Mouse (Mus musculus): ENCODE measurements around the gene Nup54. TPM values are rescaled to one million over a fixed set of nuclear protein-coding genes. Genes with fewer than 3 reads are reported as not detected.

Gene Nup54
- polyA plus RNA-seq, 1 experiment: 13.4 TPM

DNA sequence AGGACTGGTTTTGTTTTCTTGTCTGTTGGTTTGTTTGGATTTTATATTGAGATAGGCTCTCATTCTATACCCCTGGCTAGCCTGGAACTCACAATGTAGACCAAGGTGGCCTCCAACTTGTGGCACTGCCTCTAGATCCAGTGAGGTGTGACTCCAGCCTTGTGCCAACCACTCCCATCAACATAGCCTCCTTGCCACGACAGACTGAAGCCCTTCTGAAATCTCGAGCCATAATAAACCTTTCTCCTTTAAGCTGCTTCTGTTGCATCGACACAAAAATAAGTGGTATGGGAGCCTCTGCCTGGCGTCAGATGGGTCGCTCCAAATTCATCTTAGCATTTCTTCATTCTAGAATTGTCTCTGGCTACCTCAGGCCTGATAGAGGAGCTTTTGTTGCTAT, 11.7 kb upstream of the Nup54 start:
- no peaks in the 10 kb centered on the region for H3K27me3 ChIP-seq (ENCODE audit: control insufficient read depth, insufficient read depth, insufficient read length)
- H3K36me3 ChIP-seq (ENCODE audit: control insufficient read depth, insufficient read depth): peaks cover 20% of the 10 kb centered on the region
- no peak overlapping the region for H3ac ChIP-seq (ENCODE audit: control insufficient read depth, insufficient read length, low read depth)
- no peaks in the 10 kb centered on the region for H3K79me2 ChIP-seq (ENCODE audit: control insufficient read depth, insufficient read depth)
- H3K79me3 ChIP-seq (ENCODE audit: low read depth): no peaks in the 10 kb centered on the region
- H3K4me3 ChIP-seq (ENCODE audit: insufficient read depth, poor library complexity, severe bottlenecking): no peak overlapping the region
- TF ChIP-seq USF1 (IDR thresholded peaks at IDR 0.05; ENCODE audit: low read depth) (no peak), MAX (IDR thresholded peaks at IDR 0.05) (no peak), CEBPB (IDR thresholded peaks at IDR 0.05; ENCODE audit: low read depth) (no peak), FOSL1 (IDR thresholded peaks at IDR 0.05; ENCODE audit: insufficient read depth, low read length, poor library complexity, severe bottlenecking) (no peak), MYOD1 (IDR thresholded peaks at IDR 0.05; ENCODE audit: control insufficient read depth, insufficient read length, low read depth) (no peak), CTCF (IDR thresholded peaks at IDR 0.05; ENCODE audit: control insufficient read depth, insufficient read depth, insufficient read length) (no peak), MYOG (IDR thresholded peaks at IDR 0.05; ENCODE audit: control insufficient read depth, extremely low read depth, insufficient read length) (no peak)

DNA sequence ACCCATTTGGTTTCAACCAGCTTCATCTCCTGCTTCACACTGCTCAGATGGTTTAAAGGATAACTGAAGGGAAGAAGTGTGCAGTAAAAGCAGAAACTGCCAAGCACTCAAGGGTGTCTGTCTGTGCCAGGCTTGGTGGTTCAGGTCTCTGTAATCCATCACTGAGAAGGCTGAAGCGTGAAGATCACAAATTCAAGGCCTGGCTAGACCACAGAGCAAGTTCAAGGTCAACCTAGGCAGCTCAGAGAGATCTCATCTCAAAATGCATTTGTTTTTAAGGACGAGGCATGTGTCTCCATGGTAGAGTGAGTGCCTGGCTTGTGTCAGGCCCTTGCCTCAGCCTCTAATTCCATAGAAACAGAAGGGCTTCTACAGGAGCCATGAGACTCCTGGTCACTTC, 10.0 kb upstream of the Nup54 start:
- H3K27me3 ChIP-seq (ENCODE audit: control insufficient read depth, insufficient read depth, insufficient read length): no peaks in the 10 kb centered on the region
- no peaks in the 10 kb centered on the region for H3K79me2 ChIP-seq (ENCODE audit: control insufficient read depth, insufficient read depth)
- no peak overlapping the region for H3K4me3 ChIP-seq (ENCODE audit: insufficient read depth, poor library complexity, severe bottlenecking)
- TF ChIP-seq USF1 (IDR thresholded peaks at IDR 0.05; ENCODE audit: low read depth): no peak
- TF ChIP-seq CEBPB (IDR thresholded peaks at IDR 0.05; ENCODE audit: low read depth): no peak
- no peak for TF ChIP-seq CTCF (IDR thresholded peaks at IDR 0.05; ENCODE audit: control insufficient read depth, insufficient read depth, insufficient read length)
- no peak for TF ChIP-seq MYOD1 (IDR thresholded peaks at IDR 0.05; ENCODE audit: control insufficient read depth, insufficient read length, low read depth)
- no peak for TF ChIP-seq FOSL1 (IDR thresholded peaks at IDR 0.05; ENCODE audit: insufficient read depth, low read length, poor library complexity, severe bottlenecking)
- no peak for TF ChIP-seq MAX (IDR thresholded peaks at IDR 0.05)
- TF ChIP-seq MYOG (IDR thresholded peaks at IDR 0.05; ENCODE audit: control insufficient read depth, extremely low read depth, insufficient read length): no peak
- peaks cover 16% of the 10 kb centered on the region for H3K36me3 ChIP-seq (ENCODE audit: control insufficient read depth, insufficient read depth)
- no peaks in the 10 kb centered on the region for H3K79me3 ChIP-seq (ENCODE audit: low read depth)
- H3ac ChIP-seq (ENCODE audit: control insufficient read depth, insufficient read length, low read depth): no peak overlapping the region

DNA sequence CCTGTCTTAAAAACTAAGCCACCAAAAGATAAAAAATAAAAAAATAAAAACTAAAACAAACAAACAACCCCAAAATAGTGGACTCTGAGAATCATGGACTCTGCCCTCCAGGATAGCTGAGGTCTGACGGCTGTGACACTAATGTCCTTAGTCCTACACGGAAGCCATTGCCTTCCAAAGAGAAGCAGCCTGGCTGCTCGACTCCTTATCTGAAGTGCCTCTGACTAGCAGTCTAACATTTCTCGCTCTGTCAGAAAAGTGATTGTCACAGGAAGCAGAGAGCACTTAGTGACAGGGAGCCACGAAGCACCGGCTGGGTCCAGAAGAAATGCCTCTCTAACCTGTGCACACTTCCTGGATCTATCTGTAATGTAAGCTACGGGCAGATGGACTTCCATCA, 7.9 kb upstream of the Nup54 start:
- no peak for TF ChIP-seq MYOD1 (IDR thresholded peaks at IDR 0.05; ENCODE audit: control insufficient read depth, insufficient read length, low read depth)
- no peak for TF ChIP-seq CTCF (IDR thresholded peaks at IDR 0.05; ENCODE audit: control insufficient read depth, insufficient read depth, insufficient read length)
- no peak for TF ChIP-seq USF1 (IDR thresholded peaks at IDR 0.05; ENCODE audit: low read depth)
- no peak for TF ChIP-seq CEBPB (IDR thresholded peaks at IDR 0.05; ENCODE audit: low read depth)
- TF ChIP-seq FOSL1 (IDR thresholded peaks at IDR 0.05; ENCODE audit: insufficient read depth, low read length, poor library complexity, severe bottlenecking): no peak
- no peak for TF ChIP-seq MAX (IDR thresholded peaks at IDR 0.05)
- no peak for TF ChIP-seq MYOG (IDR thresholded peaks at IDR 0.05; ENCODE audit: control insufficient read depth, extremely low read depth, insufficient read length)
- H3K4me3 ChIP-seq (ENCODE audit: insufficient read depth, poor library complexity, severe bottlenecking): no peak overlapping the region
- peaks cover 14% of the 10 kb centered on the region for H3K36me3 ChIP-seq (ENCODE audit: control insufficient read depth, insufficient read depth)
- H3K27me3 ChIP-seq (ENCODE audit: control insufficient read depth, insufficient read depth, insufficient read length): no peaks in the 10 kb centered on the region
- H3K79me3 ChIP-seq (ENCODE audit: low read depth): no peaks in the 10 kb centered on the region
- H3K79me2 ChIP-seq (ENCODE audit: control insufficient read depth, insufficient read depth): no peaks in the 10 kb centered on the region
- H3ac ChIP-seq (ENCODE audit: control insufficient read depth, insufficient read length, low read depth): no peak overlapping the region

DNA sequence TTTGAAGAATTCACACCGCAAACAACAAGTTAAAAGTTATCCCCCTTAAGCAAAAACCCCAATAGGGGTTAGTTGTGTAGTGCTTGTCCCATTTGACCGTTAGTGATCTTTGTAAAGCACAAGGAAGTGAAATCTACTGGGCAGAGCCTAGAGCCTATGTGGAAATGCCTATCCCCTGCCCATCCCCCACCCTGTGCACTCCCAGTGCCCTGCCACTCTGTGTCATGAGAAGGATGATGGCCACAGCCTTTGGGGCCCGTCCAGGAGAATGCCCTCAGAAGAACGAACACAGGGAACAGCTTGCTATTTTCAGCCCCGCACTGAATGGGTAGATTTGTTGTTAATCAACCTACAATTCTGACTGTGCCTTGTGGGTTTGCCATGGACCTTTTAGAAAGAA, 6.5 kb upstream of the Nup54 start:
- Histone ChIP-seq H3K4me3 (ENCODE audit: insufficient read depth, poor library complexity, severe bottlenecking) (no peak overlapping the region), H3K79me2 (ENCODE audit: control insufficient read depth, insufficient read depth) (no peaks in the 10 kb centered on the region), H3K79me3 (ENCODE audit: low read depth) (no peaks in the 10 kb centered on the region), H3K27me3 (ENCODE audit: control insufficient read depth, insufficient read depth, insufficient read length) (no peaks in the 10 kb centered on the region), H3K36me3 (ENCODE audit: control insufficient read depth, insufficient read depth) (peaks cover 4% of the 10 kb centered on the region), H3ac (ENCODE audit: control insufficient read depth, insufficient read length, low read depth) (no peak overlapping the region)
- no peak for TF ChIP-seq MAX (IDR thresholded peaks at IDR 0.05)
- no peak for TF ChIP-seq CTCF (IDR thresholded peaks at IDR 0.05; ENCODE audit: control insufficient read depth, insufficient read depth, insufficient read length)
- no peak for TF ChIP-seq MYOD1 (IDR thresholded peaks at IDR 0.05; ENCODE audit: control insufficient read depth, insufficient read length, low read depth)
- TF ChIP-seq MYOG (IDR thresholded peaks at IDR 0.05; ENCODE audit: control insufficient read depth, extremely low read depth, insufficient read length): no peak
- no peak for TF ChIP-seq FOSL1 (IDR thresholded peaks at IDR 0.05; ENCODE audit: insufficient read depth, low read length, poor library complexity, severe bottlenecking)
- no peak for TF ChIP-seq CEBPB (IDR thresholded peaks at IDR 0.05; ENCODE audit: low read depth)
- no peak for TF ChIP-seq USF1 (IDR thresholded peaks at IDR 0.05; ENCODE audit: low read depth)

GRCm38 (mm10) chr5:92438540-92438939, 3.5 kb upstream of the Nup54 start:
- Histone ChIP-seq H3K79me2 (ENCODE audit: control insufficient read depth, insufficient read depth) (peaks cover 14% of the 10 kb centered on the region), H3K27me3 (ENCODE audit: control insufficient read depth, insufficient read depth, insufficient read length) (no peaks in the 10 kb centered on the region), H3K79me3 (ENCODE audit: low read depth) (peaks cover 10% of the 10 kb centered on the region), H3K4me3 (ENCODE audit: insufficient read depth, poor library complexity, severe bottlenecking) (no peak overlapping the region), H3ac (ENCODE audit: control insufficient read depth, insufficient read length, low read depth) (no peak overlapping the region), H3K36me3 (ENCODE audit: control insufficient read depth, insufficient read depth) (no peaks in the 10 kb centered on the region)
- TF ChIP-seq MAX (IDR thresholded peaks at IDR 0.05): no peak
- TF ChIP-seq USF1 (IDR thresholded peaks at IDR 0.05; ENCODE audit: low read depth): no peak
- no peak for TF ChIP-seq CEBPB (IDR thresholded peaks at IDR 0.05; ENCODE audit: low read depth)
- no peak for TF ChIP-seq MYOD1 (IDR thresholded peaks at IDR 0.05; ENCODE audit: control insufficient read depth, insufficient read length, low read depth)
- no peak for TF ChIP-seq FOSL1 (IDR thresholded peaks at IDR 0.05; ENCODE audit: insufficient read depth, low read length, poor library complexity, severe bottlenecking)
- no peak for TF ChIP-seq MYOG (IDR thresholded peaks at IDR 0.05; ENCODE audit: control insufficient read depth, extremely low read depth, insufficient read length)
- TF ChIP-seq CTCF (IDR thresholded peaks at IDR 0.05; ENCODE audit: control insufficient read depth, insufficient read depth, insufficient read length): no peak

DNA sequence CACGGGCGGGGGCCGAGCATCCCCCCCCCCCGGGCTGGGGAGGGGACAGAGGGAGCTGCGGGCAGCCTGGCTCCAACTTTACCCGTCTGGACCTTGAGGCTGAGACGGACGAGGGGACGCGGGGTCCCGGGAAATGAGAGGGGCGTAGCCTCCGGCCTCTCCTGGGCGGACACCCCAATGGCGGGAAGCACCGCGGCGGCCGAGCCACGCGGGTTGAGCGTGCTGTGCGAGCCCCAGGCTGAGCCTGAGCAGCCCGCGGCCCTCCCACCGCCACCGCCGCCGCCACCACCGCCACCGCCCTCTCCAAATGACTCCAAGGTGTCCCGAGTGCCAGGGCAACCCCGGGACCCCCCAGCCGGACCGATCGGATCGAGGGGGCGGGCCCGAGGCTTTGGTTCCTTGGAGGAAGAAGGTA, 441 bp downstream of the Nup54 start:
- Histone ChIP-seq H3K4me3 (ENCODE audit: insufficient read depth, poor library complexity, severe bottlenecking) (peak overlapping the region; percentile 87), H3K36me3 (ENCODE audit: control insufficient read depth, insufficient read depth) (peaks cover 12% of the 10 kb centered on the region), H3ac (ENCODE audit: control insufficient read depth, insufficient read length, low read depth) (peak overlapping the region; percentile 77), H3K27me3 (ENCODE audit: control insufficient read depth, insufficient read depth, insufficient read length) (no peaks in the 10 kb centered on the region), H3K79me3 (ENCODE audit: low read depth) (peaks cover 41% of the 10 kb centered on the region), H3K79me2 (ENCODE audit: control insufficient read depth, insufficient read depth) (peaks cover 54% of the 10 kb centered on the region)
- no peak for TF ChIP-seq MYOD1 (IDR thresholded peaks at IDR 0.05; ENCODE audit: control insufficient read depth, insufficient read length, low read depth)
- TF ChIP-seq CTCF (IDR thresholded peaks at IDR 0.05; ENCODE audit: control insufficient read depth, insufficient read depth, insufficient read length): no peak
- no peak for TF ChIP-seq CEBPB (IDR thresholded peaks at IDR 0.05; ENCODE audit: low read depth)
- TF ChIP-seq MYOG (IDR thresholded peaks at IDR 0.05; ENCODE audit: control insufficient read depth, extremely low read depth, insufficient read length): no peak
- TF ChIP-seq FOSL1 (IDR thresholded peaks at IDR 0.05; ENCODE audit: insufficient read depth, low read length, poor library complexity, severe bottlenecking): no peak
- TF ChIP-seq MAX (IDR thresholded peaks at IDR 0.05): no peak
- TF ChIP-seq USF1 (IDR thresholded peaks at IDR 0.05; ENCODE audit: low read depth): no peak
